Mouse (Mus musculus) ovary, postnatal 10 days (tissue): Measurements from ENCODE around the gene Dkk3.
A peak's percentile ranks its signal among the peaks of the same experiment; 100 is the strongest.

Experiments
- DNase-seq: peaks from one replicate; pipeline ENCODE4 v3.0.0; 2022; ENCODE audit warnings: low spot score

Dkk3 gene

GRCm38 (mm10) chr7:112158942-112159341 lies at the start of gene Dkk3:
Gene Dkk3, minus strand, starts transcription at chr7:112159057.
- DNase-seq, result no peak

- DNase-seq, result no peak
These were observed 48.9 kb upstream of the Dkk3 start for GRCm38 (mm10) chr7:112207717-112208116.

- no peak for DNase-seq
These were observed 46.7 kb upstream of the Dkk3 start for GRCm38 (mm10) chr7:112205513-112205912.

- DNase-seq, result no peak
These were observed 45.6 kb upstream of the Dkk3 start for GRCm38 (mm10) chr7:112204380-112204963.

GRCm38 (mm10) chr7:112203937-112204336 lies 45.1 kb upstream of the Dkk3 start:
- no peak for DNase-seq

- no peak for DNase-seq
These were observed 44.0 kb upstream of the Dkk3 start for GRCm38 (mm10) chr7:112202843-112203242.

- no peak for DNase-seq
These were observed 43.3 kb upstream of the Dkk3 start for GRCm38 (mm10) chr7:112202194-112202593.

GRCm38 (mm10) chr7:112200761-112201160 lies 41.9 kb upstream of the Dkk3 start:
- no peak for DNase-seq

GRCm38 (mm10) chr7:112199343-112199742 lies 40.5 kb upstream of the Dkk3 start:
- DNase-seq, result no peak

- no peak for DNase-seq
These were observed 38.6 kb upstream of the Dkk3 start for GRCm38 (mm10) chr7:112197461-112197860.

- no peak for DNase-seq
These were observed 35.4 kb upstream of the Dkk3 start for GRCm38 (mm10) chr7:112194286-112194685.

- no peak for DNase-seq
These were observed 33.9 kb upstream of the Dkk3 start for GRCm38 (mm10) chr7:112192778-112193177.

GRCm38 (mm10) chr7:112192237-112192636 lies 33.4 kb upstream of the Dkk3 start:
- DNase-seq, result no peak

- DNase-seq, result no peak
These were observed 28.9 kb upstream of the Dkk3 start for GRCm38 (mm10) chr7:112187536-112188459.

- no peak for DNase-seq
These were observed 28.0 kb upstream of the Dkk3 start for GRCm38 (mm10) chr7:112186871-112187270.

GRCm38 (mm10) chr7:112185226-112185745 lies 26.4 kb upstream of the Dkk3 start:
- no peak for DNase-seq

- no peak for DNase-seq
These were observed 25.8 kb upstream of the Dkk3 start for GRCm38 (mm10) chr7:112184519-112185225.

GRCm38 (mm10) chr7:112183258-112183841 lies 24.5 kb upstream of the Dkk3 start:
- DNase-seq, result peak; percentile 89

- DNase-seq, result peak; percentile 70
These were observed 21.4 kb upstream of the Dkk3 start for GRCm38 (mm10) chr7:112180235-112180705.

- DNase-seq, result no peak
These were observed 17.8 kb upstream of the Dkk3 start for GRCm38 (mm10) chr7:112176627-112177026.

GRCm38 (mm10) chr7:112172669-112173068 lies 13.8 kb upstream of the Dkk3 start:
- no peak for DNase-seq
